Mouse (Mus musculus): ENCODE data around the gene Glis1.

DNA sequence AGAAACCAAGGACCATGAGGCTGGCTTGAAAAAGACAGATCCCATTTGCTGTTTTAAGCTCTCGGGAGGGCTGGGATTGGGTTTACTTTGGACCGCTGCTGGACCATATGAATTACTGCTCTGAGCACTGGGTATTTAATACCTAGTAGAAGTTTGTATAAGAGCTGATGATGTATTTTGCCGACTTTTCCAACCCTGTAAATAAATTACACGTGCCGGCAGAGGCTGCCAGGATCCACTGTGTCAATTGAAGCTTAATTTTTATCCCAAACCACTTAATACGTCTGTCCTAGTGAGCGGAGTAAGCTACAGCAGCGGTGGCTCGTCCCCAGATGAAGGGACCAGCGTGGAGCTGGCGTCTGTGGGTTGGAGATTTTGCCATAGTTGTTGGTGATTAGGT lies 7.9 kb downstream of the Glis1 start:
- no peak for TF ChIP-seq CTCF (IDR thresholded peaks at IDR 0.05; ENCODE audit: control insufficient read depth, insufficient read depth, insufficient read length)
- TF ChIP-seq MAX (IDR thresholded peaks at IDR 0.05): no peak
- no peak for TF ChIP-seq USF1 (IDR thresholded peaks at IDR 0.05; ENCODE audit: low read depth)
- TF ChIP-seq MYOG (IDR thresholded peaks at IDR 0.05; ENCODE audit: control insufficient read depth, extremely low read depth, insufficient read length): no peak
- no peak for TF ChIP-seq FOSL1 (IDR thresholded peaks at IDR 0.05; ENCODE audit: insufficient read depth, low read length, poor library complexity, severe bottlenecking)
